Mouse (Mus musculus) stomach, postnatal 0 days (tissue): ENCODE results near the gene Socs7.

ENCODE experiments used
- CTCF ChIP-seq: IDR thresholded peaks from 2 replicates; pipeline ENCODE4 v1.5.1; 2016; ENCODE audit warnings: antibody characterized with exemption, low read depth, mild to moderate bottlenecking, moderate library complexity
- EP300 ChIP-seq: optimal IDR thresholded peaks from 2 replicates; pipeline ENCODE3; 2016; ENCODE audit warnings: antibody characterized with exemption

DNA sequence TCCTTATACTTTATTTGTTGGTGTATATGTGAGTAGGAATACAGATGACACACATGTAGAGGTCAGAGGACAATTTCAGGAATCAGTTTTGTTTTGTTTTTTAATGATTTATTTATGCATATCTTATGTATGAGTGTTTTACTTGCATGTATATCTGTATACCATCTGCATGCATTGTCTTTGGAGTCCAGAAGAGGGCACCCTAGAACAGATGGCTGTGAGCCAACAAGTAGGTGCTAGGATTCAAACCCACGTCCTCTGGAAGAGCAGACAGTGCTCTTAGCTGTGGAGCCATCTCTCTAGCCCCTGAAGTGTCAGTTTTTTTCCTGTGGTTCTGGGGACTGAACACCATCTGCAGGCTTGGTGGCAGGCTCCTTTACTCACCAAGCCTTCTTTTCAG is 37.1 kb upstream of the Socs7 start:
- peak; percentile 57 for TF ChIP-seq CTCF
- no peak for TF ChIP-seq EP300
